Mouse (Mus musculus) cerebellum, postnatal 4 days (tissue): Measurements from ENCODE around the gene Syngr4.
"Not testable (repeated sequence)": the region's sequence is repeated elsewhere in the genome, so short reads cannot be mapped to it uniquely, and the experiment has no call there.

ENCODE experiments used
- DNase-seq, 2 experiments: peaks; one replicate each; pipeline ENCODE4 v3.0.0; 2022; ENCODE audit warnings: low spot score in 2 of 2, mixed read lengths in 1 of 2

The Syngr4 gene

DNA sequence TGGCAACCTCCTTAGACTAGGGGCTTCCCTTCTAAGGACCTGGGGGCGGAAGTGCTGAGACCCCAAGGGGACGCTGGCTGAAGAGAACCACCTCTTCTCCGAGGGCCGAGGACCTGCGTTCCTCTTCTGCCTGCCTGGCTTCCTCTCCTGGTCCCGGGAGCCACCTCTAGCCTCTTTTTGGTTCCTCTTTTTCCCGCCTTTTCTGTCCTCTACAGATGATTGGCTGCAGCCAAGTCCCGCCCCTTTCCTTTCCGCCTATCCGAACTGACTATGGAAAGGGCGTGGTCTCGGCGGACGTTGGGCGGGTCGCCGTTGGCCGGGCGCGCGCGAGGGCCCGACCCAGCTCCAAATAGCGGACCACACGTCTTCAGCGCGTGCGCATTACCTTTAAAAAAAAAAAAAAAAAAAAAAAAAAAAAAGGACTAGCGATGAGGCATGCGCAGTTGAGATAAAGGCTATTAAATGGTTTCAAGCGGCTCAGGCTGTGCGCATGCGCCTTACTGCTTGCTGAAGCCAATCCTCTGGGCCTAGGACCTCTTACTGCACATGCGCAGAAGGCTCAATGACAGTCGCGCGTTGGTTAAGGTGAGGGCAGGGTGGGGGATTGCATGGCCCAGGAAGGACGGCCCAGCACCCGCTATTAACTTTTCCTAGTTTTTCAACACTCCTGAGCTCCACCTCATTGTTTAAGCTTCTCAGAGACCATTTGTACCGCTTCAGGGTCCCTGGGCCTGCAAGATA, at the start of gene Syngr4, which contains the start of gene Tmem143:
Syngr4 (minus strand) TSS at position 198 of the 741 bp plus-strand sequence.
Tmem143 (plus strand) TSS at position 425 of the 741 bp plus-strand sequence.
- peak; percentile 95 to 96 for DNase-seq

DNA sequence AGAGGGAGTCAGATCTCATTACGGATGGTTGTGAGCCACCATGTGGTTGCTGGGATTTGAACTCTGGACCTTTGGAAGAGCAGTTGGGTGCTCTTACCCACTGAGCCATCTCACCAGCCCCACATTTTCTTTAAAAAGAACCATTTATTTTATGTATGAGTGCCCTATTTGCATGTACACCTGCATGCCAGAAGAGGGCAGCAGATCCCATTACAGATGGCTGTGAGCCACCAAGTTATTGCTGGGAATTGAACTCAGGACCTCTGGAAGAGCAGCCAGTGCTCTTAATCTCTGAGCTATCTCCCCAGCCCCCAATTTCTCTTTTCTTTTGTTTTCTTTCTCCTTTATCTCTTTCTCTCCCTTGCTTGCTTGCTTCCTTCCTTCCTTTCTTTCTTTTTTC, 46.8 kb upstream of the Syngr4 start:
- not testable (repeated sequence) for DNase-seq

DNA sequence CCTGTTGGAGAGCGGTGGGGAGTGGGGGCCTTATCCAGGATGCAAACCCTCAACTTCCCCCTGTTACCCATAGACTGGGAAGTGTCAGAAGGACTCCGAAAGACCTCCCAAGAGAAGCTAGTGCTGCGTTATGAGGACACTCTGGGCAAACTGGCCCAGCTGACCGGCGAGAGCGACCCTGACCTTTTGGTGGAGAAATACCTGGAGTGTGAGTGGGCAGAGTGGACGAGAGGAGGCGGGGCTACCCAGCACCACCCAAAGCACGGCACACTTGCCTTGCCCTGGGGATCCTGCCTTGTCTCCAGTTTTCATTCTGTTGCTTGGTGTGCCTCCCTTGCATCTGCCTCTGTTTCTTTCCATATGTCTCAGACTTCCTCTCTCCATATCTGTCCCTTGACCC, 45.5 kb upstream of the Syngr4 start:
- no peak for DNase-seq

DNA sequence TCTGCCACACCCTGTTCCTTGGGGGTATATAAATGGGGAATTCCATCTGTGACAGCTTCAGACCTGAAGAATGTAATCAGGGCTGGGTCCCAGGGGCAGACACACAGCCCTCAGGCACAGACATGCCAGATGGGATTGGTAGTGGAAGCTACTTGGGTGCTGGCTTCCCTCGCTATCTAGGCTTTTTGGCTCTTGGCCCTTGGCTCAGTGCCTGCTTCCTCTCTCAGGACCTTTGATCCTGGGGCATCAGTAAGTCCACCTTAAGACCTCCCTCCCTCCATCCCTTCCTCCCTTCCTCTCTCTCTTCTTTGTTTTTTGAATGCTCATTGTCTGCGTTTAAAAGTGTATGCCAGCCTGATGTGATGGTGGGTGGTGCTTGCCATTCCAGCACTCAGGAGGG, 43.3 kb upstream of the Syngr4 start:
- DNase-seq: no peak

DNA sequence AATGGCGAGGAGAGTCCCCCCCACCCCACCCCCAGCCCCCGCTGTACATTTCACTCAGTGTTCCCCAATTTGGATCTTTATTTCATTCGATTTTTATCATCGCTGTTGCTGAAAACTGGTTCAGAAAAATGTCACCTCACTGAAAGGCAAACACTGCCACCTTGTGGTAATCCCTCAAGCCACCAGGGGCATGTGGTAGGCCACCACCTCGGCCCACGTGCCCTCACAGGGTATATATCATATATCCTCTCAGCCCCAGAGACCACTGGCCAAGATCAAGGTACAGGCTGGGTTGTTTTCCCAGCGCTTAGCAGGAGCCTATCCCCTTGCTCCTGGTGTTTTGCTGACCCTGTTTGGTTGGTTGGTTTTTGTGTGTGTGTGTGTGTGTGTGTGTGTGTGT, 38.6 kb upstream of the Syngr4 start:
- peak in 1 of 2 experiments; percentile 69 for DNase-seq

DNA sequence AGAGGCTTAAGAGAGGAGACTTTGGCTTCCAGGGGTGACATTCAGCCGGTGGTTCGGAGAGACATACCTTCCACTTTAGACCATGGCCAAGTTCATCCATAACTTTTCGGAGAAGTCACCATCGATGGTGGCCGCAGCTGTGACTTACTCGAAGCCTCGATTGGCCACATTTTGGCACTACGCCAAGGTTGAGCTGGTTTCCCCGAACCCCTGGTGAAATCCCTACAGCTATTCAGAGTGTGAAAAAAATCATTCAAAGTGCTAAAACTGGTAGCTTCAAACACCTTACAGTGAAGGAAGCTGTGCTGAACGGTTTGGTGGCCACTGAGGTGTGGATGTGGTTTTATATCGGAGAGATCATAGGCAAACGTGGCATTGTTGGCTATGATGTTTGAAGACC, 37.3 kb upstream of the Syngr4 start:
- not testable (repeated sequence) for DNase-seq

DNA sequence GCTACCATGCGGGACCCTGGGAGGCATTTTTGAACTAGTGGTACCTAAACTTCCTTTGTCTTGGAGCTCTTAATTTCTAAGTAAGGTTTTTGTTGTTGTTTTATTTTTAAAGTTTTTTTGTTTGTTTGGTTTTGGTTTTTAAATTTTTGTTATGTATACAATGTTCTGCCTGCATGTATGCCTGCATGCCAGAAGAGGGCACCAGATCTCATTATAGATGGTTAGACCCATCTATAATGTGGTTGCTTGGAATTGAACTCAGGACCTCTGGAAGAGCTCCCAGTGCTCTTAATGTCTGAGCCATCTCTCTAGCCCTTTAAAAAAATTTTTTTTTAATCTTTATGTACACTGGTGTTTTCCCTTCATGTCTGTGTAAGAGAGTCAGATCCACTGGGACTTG, 33.2 kb upstream of the Syngr4 start:
- DNase-seq: no peak

DNA sequence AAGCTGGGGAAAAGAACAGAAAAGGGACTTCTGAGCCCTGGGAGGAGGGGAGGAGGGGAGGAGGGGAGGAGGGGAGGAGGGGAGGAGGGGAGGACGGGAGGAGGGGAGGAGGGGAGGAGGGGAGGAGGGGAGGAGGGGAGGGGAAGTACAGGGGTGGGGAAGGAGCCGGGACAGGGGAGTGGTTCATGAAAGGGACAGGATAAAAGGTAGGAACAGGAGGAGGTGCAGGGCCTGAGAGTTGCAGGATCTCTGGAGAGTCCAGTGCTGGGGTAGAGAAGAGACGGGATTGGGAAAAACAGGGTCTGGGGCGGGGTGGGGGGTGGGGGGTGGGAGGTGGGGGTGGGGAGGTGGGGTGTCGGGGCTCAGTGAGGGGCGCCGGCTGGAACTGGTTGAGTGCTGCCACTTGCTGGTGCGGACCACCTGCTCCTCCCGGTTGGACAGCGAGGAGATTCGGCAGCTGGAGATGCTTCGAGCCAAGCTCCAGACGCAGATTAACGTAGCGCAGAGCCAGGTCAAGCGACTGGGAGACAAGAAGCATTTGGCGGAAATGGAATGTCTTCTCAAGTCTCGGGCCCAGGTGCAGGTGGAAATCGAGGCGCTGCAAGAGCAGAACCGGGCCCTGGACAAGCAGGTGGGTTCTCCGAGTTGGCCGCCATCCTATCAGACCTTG, 32.2 kb upstream of the Syngr4 start:
- DNase-seq: peak in 1 of 2 experiments; percentile 21

DNA sequence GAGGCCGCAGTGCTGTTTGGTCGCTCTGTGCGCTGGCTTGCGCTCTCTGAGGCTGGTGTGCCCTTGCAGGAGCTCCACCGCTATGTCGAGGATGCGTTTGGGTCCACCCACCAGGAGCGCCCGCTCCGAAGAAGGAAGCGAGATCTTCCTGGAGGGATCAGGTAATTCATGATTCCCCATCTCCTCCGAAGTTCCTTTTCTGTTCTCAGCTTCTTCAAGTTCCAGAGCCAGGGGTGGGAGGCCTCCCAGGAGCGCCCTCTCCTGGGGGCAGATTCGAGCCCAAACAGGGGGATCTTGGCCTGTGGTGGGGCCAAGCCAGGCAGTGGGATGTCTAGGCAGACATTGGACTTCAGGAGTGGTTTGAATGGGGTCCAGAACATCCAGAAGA, 27.9 kb upstream of the Syngr4 start:
- no peak for DNase-seq

DNA sequence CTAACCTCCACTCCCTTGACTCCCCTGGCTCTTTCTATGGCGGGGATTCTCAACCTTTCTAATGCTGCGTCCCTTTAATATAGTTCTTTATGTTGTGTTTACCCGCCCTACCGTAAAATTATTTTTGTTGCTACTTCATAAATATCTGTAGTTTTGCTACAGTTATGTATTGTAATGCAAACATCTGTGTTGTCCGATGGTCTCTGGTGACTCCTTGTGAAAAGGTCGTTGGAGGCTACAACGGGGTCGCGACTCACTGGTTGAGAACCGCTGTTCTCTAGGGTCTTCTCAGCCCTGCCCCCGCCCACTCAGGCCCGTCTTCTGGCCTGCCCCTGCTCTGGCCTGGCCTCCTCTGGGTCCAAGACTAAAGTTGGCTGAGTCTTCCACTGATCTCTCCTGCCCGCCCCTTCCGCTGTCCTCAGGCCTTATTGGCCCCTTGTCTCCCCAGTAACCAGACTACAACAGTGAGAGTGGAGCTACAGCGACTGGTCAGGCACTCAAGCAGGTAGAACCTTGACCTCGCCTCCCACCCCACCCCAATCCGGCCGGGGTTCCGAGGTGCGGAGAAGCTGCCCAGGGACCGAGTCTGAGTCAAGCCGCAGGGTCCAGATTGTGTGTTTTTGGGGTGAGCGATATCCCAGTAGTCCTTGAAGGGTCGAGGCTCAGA, 27.4 kb upstream of the Syngr4 start, which contains the start of gene Ccdc114:
Ccdc114 (plus strand) TSS at position 311 of the 667 bp plus-strand sequence.
- peak in 1 of 2 experiments; percentile 50 for DNase-seq

DNA sequence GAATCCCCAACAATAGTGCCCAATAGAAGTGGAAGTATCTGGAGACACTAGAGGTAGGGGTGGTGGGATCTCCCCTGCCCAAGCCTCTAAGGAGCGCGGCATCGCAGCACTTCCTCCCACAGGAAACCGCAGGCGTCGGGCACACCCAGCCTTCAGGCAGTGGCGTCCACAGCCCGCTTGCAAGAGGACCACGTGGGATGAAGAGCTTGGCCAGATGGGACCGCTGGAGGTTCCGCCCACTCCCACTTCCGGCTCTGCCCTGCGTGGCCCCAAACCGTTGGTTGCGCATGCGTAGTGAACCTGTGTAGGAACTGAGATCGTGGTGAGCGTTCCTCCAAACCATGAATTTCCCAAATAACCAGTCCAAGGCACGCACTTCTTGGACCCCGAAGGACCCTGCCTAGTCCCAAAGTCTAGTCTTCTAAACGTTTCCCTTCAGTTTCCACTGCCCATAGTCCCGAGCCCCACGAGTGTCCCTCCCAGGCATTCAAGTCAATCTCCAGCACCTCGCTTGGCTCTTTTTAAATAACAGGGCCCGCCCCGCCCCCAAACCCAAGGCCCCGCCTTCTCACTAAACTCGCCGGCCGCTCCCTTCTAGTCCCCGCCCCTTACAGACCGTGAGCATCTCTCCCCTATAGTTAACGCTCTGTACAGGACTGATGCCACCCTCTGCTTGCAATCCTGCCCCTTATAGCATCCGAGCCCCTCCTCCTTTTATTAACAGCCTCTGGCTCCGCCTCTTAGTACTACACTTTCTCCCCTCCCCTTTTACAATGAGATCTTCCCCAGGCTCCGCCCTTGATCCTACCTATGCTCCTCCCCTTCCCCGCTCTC, 26.6 kb upstream of the Syngr4 start:
- DNase-seq: peak; percentile 80 to 86

DNA sequence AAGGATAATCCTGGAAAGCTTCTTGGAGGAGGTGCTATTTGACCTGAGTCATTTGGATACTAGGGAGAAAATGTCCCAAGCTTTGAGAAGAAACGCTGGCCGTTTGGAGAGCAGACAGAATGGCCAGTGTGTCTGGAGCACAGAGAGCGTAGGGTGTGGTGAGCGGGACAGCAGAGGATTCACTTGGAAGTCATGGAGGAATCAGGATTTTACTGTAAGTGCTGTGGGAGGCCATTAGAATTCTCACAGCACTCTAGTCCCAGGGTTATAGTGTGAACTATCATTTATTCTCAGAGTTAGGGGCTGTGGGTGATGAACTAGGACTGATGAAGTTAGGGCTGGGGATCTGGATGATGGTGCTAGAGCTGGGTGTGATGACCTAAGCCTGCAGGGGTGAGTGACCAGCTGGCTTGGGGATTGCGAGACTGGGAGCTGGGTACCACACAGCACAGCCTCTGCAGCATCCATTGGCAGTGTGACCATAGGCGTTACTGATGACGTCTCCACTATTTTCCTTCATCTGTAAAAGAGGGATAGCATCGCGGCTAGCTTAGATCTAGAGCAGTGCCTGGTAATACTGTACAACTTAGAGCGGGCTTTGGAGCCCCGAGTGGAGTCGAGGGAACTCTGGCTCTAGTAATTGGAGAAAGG, 25.6 kb upstream of the Syngr4 start:
- no peak for DNase-seq

DNA sequence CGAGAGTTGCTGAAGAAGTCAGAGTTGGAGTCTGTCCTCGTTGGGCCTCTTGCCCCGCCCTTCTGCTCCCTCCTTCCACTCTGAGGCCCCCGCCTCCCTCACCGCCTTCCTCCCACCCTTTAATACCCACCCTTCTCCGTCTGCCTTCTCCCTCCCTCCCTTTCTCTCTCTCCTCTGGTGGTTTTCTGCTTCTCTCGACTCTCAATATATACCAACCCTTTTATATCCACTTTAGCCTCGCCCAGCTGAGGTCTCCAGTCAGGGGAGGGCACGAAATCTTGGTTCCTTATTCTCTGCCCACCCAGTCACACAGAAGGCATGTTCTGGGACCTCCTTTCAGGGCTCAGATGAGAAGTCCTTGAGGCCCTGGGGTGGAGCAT, 24.7 kb upstream of the Syngr4 start, which contains the start of gene Emp3:
Emp3 (minus strand) TSS at position 163 of the 380 bp plus-strand sequence.
- no peak for DNase-seq

DNA sequence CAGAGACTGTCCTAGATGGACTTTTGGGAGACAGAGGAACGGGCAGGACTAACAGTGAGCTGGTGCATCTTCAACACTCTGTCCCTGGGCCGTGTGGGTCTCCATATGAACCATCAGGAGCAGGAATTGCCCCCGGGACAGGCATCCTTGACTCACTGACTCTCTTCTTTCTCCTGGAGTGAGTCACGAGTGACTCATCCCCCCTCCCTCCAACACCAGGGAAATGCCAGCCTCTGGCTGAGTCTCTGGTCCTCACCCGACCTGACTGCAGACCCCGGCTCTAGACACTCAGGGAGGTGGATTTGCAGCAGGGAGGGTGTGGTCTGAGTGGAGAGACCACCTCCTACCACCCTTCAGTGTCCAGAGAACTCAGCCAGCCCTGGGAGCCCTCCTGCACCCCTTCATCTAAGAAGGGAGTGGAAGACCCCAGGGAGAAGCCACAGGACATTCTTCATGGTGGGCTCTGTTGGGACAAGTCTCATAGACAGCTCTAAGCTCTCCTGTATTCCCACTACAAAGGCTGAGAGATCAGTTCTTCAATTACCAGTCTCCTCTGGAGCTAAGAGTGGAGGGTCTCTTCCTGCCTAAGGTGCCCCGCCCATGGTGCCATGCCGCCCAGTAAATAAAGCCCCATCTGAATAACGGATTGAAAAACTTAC, 24.2 kb upstream of the Syngr4 start:
- no peak for DNase-seq

DNA sequence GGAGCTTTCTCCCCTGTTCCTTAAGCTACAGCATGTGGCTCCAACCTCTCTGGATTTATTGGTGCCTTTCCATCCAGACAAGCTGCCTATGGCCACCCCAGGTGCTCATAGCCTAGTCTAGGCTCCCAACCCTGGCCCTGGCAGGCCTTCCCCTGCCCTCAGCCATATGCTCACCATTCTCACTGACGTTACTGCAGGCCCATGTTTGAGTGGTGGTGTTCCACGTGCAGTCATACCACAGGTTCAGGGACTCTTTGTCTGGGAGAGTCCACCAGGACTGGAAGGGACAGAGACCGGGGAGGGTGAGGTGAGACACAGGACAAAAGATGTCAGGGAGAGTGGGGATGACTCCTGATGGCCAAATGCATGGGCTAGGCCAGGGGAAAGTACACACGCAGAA, 23.2 kb upstream of the Syngr4 start:
- no peak for DNase-seq

DNA sequence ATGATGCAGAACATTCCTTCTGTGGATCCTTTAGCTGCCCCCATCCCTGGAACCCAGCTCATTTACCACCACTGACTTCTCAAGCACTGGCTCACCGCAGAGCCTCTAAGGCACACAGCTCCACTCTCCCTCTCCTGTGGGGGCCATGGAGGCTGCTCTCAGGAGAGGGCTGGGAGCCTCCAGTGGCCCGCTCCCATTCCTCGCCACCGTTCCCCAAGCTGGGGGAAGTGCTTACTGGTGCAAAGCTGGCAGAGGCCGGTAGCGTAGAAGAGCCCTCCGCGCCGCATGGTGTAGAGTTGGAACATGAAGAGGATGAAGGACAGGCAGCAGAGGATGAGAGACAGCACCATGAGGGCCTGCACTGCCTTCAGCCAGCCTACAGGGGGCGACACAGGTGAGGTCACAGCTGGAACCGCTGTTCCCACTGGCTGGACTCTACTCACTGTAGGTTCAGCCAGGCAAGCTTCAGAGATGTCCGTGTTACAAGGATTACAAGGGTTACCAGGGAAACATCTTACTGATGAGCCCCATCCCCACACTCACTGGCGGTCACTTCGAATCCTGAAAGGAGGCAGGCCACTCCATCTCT, 22.7 kb upstream of the Syngr4 start:
- no peak for DNase-seq

DNA sequence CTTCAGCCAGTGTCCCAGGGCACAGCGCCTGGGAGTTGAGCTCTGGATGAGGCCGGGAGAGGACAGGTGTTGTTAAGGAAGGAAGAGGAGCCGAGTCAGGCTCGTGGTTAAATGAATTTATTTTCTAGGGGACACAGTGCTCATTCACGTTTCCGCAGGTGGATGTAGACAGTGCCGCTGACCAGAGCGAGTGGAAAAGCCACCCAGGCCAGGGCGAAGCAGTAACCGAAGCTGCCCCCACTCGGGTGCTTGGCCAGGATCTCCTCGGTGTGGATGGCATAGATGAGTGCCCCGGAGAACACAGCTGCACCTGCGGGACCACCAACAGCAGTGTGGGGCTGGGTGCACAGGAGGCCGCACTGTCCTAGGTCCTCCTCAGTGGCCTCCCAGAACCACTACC, 21.4 kb upstream of the Syngr4 start:
- no peak for DNase-seq

DNA sequence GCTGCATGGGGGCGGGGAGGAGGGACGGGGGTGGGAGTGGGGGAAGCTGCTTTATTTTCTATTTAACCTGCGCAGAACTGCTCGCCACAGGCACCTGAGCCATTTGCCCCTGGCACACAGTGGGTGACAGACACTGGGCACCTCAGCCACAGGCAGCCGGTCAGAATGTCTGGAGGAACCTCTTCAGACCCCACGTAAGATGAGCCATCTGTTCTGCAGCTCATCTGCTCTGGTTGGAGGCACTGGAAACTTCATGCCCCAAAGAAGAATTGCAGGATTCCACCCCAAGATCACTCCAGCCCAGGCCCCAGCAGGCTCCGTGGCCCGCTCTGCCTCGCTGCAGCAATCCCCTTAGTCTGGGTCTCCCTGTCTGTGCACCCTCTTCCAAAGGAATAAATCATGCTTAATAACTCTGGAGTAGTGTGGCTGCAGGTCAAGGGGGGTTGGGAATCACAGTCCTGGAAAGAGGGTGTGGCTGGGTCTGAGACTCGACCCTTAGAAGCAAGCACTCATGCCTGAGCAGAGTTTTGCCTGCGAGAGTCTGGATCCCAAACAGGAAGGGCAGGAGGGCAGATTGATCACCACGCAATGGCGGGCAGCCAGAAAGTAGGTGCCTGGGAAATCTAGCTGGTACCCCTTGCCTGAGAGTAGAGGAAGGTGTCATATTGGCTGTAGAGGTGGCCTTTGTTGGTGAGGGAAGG, 20.6 kb upstream of the Syngr4 start:
- no peak for DNase-seq
